Mouse (Mus musculus) intestine, postnatal 0 days (tissue): ENCODE measurements at regions not wholly inside any gene's neighbourhood (a gene's known extent, or its start where the extent isn't known, plus 50 kb on each side); places are given as distances from the start of the nearest gene placed in this dataset.

ENCODE experiments used
- ATAC-seq: fragments of 200-750 bp; cut with Nextera tagmentation; 2 replicates; pipeline ENCODE4 v1.8.0; 2017; ENCODE audit warnings: mild to moderate bottlenecking, moderate TSS enrichment, moderate library complexity
- H3K27ac ChIP-seq: fragments of 300-500 bp; sonication (generic); 2 replicates; pipeline ENCODE4 v1.5.1; 2014; ENCODE audit warnings: mild to moderate bottlenecking, low read depth, low read length, moderate library complexity
- H3K27me3 ChIP-seq: fragments of 300-500 bp; sonication (generic); replicated peaks from 2 replicates; pipeline ENCODE4 v1.6.1; 2014; ENCODE audit warnings: low read length, mixed read lengths; ENCODE audit not compliant: control insufficient read depth, insufficient read depth
- H3K36me3 ChIP-seq: fragments of 300-500 bp; sonication (generic); 2 replicates; pipeline ENCODE4 v1.6.1; 2014; ENCODE audit warnings: mild to moderate bottlenecking, moderate library complexity; ENCODE audit not compliant: control insufficient read depth, insufficient read depth
- H3K4me1 ChIP-seq: fragments of 300-500 bp; sonication (generic); replicated peaks from 2 replicates; pipeline ENCODE4 v1.6.1; 2014; ENCODE audit warnings: antibody characterized with exemption, low read length, mixed read lengths; ENCODE audit not compliant: control insufficient read depth, insufficient read depth
- H3K4me2 ChIP-seq: fragments of 300-500 bp; sonication (generic); replicated peaks from 2 replicates; pipeline ENCODE4 v1.6.1; 2014; ENCODE audit warnings: low read depth, mild to moderate bottlenecking, moderate library complexity
- H3K4me3 ChIP-seq: fragments of 300-500 bp; sonication (generic); 2 replicates; pipeline ENCODE4 v1.5.1; 2014; ENCODE audit warnings: low read depth, low read length
- H3K9ac ChIP-seq: fragments of 300-500 bp; sonication (generic); 2 replicates; pipeline ENCODE4 v1.6.1; 2014; ENCODE audit warnings: mild to moderate bottlenecking, low read depth, low read length
- H3K9me3 ChIP-seq: fragments of 300-500 bp; sonication (generic); 2 replicates; pipeline ENCODE4 v1.6.1; 2016; ENCODE audit warnings: mixed run types; ENCODE audit not compliant: control insufficient read depth
- CTCF ChIP-seq: sonication (generic); IDR thresholded peaks from 2 replicates; pipeline ENCODE4 v1.5.1; 2016; ENCODE audit warnings: low read depth, mild to moderate bottlenecking, control low read depth, antibody characterized with exemption, moderate library complexity
- WGBS: fragments of 180-500 bp; shearing (Covaris S2); extraction: QIAGEN DNeasy Blood & Tissue Kit; methylation state at CpG from one replicate; pipeline ENCODE4 v1.1.7; 2014; 5-methylcytosine and 5-hydroxymethylcytosine counted together

DNA sequence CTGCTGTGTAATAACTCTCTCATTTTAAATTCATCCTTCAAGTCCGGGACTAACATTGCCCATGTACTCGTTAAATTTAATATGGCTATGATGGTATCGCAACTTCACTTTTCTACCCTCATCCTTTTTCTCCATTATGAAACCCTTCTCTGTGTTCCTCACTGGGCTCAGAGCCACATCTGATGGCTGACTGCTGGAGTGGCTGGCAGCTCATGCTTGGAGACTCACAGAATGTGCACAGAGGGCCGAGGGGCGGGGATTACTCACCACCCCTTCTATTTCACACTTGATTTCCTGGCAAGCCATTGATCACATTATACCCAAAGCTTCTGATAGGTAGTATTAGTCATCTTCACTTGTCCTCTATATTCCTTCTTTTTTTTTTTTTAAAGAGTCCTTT, 81.1 kb upstream of the Vwde start:
- Histone ChIP-seq H3K36me3 (no peaks in the 10 kb centered on the region), H3K4me3 (no peak overlapping the region), H3K27ac (no peak overlapping the region), H3K9me3 (no peaks in the 10 kb centered on the region), H3K27me3 (no peaks in the 10 kb centered on the region), H3K9ac (no peak overlapping the region), H3K4me1 (no peaks in the 10 kb centered on the region), H3K4me2 (no peak overlapping the region)
- WGBS, result 90% methylated on average over 5 of the region's 5 CpGs
- no peak for TF ChIP-seq CTCF
- ATAC-seq, result no peak

GRCm38 (mm10) chr6:13298171-13298570, 73.4 kb upstream of the Vwde start:
- no peak overlapping the region for H3K27ac ChIP-seq
- H3K9me3 ChIP-seq, result no peaks in the 10 kb centered on the region
- no peak overlapping the region for H3K9ac ChIP-seq
- 88% methylated on average over 3 of the region's 3 CpGs for WGBS
- H3K4me1 ChIP-seq, result no peaks in the 10 kb centered on the region
- ATAC-seq, result no peak
- no peak overlapping the region for H3K4me2 ChIP-seq
- no peaks in the 10 kb centered on the region for H3K27me3 ChIP-seq
- no peak overlapping the region for H3K4me3 ChIP-seq
- TF ChIP-seq CTCF, result no peak
- H3K36me3 ChIP-seq, result no peaks in the 10 kb centered on the region

- no peak overlapping the region for H3K4me3 ChIP-seq
- no peak overlapping the region for H3K9ac ChIP-seq
- H3K4me2 ChIP-seq, result no peak overlapping the region
- no peaks in the 10 kb centered on the region for H3K9me3 ChIP-seq
- no peaks in the 10 kb centered on the region for H3K36me3 ChIP-seq
- H3K4me1 ChIP-seq, result no peaks in the 10 kb centered on the region
- H3K27ac ChIP-seq, result no peak overlapping the region
- no peak for ATAC-seq
- TF ChIP-seq CTCF, result no peak
- 58% methylated on average over 3 of the region's 3 CpGs for WGBS
- H3K27me3 ChIP-seq, result no peaks in the 10 kb centered on the region
Measured at GRCm38 (mm10) chr6:13297110-13297509, 72.3 kb upstream of the Vwde start.

- Histone ChIP-seq H3K27ac (no peak overlapping the region), H3K36me3 (no peaks in the 10 kb centered on the region), H3K4me2 (no peak overlapping the region), H3K9ac (no peak overlapping the region), H3K27me3 (no peaks in the 10 kb centered on the region), H3K4me1 (no peaks in the 10 kb centered on the region), H3K9me3 (no peaks in the 10 kb centered on the region), H3K4me3 (no peak overlapping the region)
- TF ChIP-seq CTCF, result no peak
- 88% methylated on average over 2 of the region's 2 CpGs for WGBS
- no peak for ATAC-seq
Measured at GRCm38 (mm10) chr6:13296041-13296440, 71.3 kb upstream of the Vwde start.

DNA sequence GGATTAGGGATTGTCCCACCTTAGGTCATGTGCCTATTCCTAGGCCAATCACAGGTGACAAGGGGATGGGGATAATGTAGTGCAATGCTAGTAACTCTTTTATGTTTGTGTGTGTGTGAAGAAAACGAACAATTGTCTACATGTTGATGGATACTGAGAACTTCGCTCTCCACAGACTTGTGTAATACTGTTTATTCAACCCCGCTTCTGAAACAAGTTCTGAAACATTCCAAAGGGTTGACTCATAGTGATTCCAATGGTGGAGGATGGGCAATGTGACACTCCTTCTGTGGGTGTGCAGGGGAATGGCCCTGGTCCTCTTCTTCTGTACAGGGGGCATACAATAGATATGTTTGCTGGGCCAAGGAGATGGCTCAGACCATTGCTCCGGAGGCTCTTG, 69.6 kb upstream of the Vwde start:
- H3K4me3 ChIP-seq, result no peak overlapping the region
- WGBS, result 47% methylated on average over 4 of the region's 4 CpGs
- no peaks in the 10 kb centered on the region for H3K27me3 ChIP-seq
- ATAC-seq, result no peak
- H3K4me1 ChIP-seq, result no peaks in the 10 kb centered on the region
- no peak overlapping the region for H3K9ac ChIP-seq
- H3K4me2 ChIP-seq, result no peak overlapping the region
- no peaks in the 10 kb centered on the region for H3K9me3 ChIP-seq
- no peak overlapping the region for H3K27ac ChIP-seq
- H3K36me3 ChIP-seq, result no peaks in the 10 kb centered on the region
- TF ChIP-seq CTCF, result no peak

GRCm38 (mm10) chr6:13288500-13288899, 63.7 kb upstream of the Vwde start:
- H3K9me3 ChIP-seq, result no peaks in the 10 kb centered on the region
- no peaks in the 10 kb centered on the region for H3K36me3 ChIP-seq
- H3K4me1 ChIP-seq, result no peaks in the 10 kb centered on the region
- ATAC-seq, result no peak
- H3K9ac ChIP-seq, result no peak overlapping the region
- no peak overlapping the region for H3K4me3 ChIP-seq
- H3K27ac ChIP-seq, result no peak overlapping the region
- H3K4me2 ChIP-seq, result no peak overlapping the region
- no peak for TF ChIP-seq CTCF
- H3K27me3 ChIP-seq, result no peaks in the 10 kb centered on the region
- WGBS, result 20% methylated on average over 1 of the region's 1 CpGs

DNA sequence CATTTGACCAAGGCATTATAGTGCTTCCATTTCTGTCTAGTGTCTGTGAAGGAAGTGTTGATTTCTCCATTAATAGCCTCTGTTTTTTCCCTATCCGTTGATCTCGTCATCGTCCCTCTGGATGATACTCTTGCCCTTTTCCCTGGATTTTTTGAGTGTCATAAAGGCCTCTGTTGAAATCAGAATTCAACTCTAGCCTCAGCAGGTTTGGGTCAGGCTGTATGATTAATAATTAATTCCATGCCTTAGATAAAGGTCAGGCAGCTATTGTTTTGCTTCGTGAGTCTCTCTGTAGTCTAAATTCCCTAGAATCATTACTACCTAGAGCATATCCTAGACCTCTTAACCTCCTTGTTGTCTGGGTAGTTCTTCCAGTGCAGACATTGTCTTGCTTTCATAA, 63.0 kb upstream of the Vwde start:
- 45% methylated on average over 4 of the region's 4 CpGs for WGBS
- Histone ChIP-seq H3K27me3 (no peaks in the 10 kb centered on the region), H3K4me2 (no peak overlapping the region), H3K9ac (no peak overlapping the region), H3K27ac (no peak overlapping the region), H3K9me3 (no peaks in the 10 kb centered on the region), H3K4me3 (no peak overlapping the region), H3K36me3 (no peaks in the 10 kb centered on the region), H3K4me1 (no peaks in the 10 kb centered on the region)
- no peak for ATAC-seq
- TF ChIP-seq CTCF, result no peak
